Mouse (Mus musculus) testis, postnatal 14 days (tissue): ENCODE results near the gene Cdip1.
"Not testable (repeated sequence)": the region's sequence is repeated elsewhere in the genome, so short reads cannot be mapped to it uniquely, and the experiment has no call there.

Source experiments
- DNase-seq: peaks from one replicate; pipeline ENCODE4 v3.0.0; 2021; ENCODE audit warnings: low spot score

The Cdip1 gene

DNA sequence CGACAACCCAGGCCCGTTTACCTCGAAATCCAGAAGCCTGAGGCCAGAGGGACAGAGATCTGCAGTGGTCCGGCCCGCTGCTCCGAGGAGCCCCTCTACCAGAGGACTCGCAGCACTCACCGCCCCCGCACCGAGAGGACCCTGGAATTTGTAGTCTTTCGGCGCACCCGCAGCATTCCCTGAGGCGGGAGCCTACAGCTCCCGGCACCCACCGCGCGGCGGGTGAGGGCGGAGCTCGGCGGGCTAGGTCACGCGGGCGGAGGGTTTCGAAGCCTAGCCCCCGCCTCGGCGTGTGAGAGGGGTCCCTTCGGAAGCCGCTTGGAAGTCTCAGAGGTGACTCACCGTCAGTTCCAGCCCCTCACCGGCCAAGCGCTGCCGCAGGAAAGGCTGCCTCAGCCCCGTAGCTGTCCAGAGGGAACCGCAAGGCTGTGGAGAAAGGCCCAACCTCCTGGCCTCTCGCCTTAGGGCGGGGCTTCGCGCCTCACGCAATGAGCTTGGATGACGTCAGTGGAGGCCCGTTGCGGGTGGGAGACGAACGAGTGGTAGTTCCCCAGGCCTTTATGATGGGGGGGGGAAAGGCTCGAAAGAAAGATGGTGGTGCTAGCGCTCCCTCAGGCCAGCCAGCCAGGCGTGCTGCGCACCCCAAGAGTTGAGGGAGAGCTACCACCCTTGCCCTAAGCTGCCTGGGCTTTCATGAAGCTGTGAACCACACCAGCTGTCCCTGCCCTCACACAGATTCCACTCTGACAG is at the start of gene Cdip1:
Cdip1 (minus strand) TSS at position 483 of the 750 bp plus-strand sequence.
- peak; percentile 94 for DNase-seq

DNA sequence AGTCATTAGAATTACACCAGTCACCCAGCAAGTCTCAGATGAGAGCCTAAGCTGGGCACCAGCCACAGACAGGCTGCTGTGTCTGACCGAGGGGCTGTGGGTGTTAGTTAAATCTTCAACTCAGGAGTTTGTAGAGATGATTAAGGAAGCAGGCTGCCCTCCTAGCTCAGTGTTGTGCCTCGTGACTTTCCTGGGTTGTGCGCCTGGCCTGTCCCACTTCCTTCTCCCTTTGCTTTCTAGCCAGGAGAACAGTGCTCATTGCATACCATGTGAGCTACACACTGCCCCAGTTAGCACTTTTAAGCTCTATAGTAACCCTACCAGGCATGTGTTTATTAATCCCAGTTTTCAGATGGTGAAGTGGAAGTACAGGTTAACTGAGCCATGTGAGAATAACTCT is 49.5 kb upstream of the Cdip1 start:
- no peak for DNase-seq

DNA sequence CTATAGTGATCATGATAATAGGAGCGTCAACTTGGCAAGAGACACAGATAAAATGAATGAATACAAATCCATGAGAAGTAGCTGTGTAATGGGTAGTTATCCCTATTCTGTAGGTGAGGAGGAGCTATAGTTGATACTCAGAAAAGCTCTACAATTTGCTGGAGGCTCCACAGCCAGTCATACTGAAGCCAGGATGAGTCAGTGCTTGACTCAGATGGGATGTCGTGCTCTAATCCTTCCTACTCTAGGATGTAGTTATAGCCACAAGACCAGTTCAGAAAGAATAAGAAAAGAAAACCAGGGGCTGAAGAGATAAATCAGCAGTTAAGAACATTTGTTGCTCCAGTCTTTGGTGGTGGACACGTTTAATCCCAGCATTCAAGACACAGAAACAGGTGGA is 47.5 kb upstream of the Cdip1 start:
- DNase-seq = no peak

DNA sequence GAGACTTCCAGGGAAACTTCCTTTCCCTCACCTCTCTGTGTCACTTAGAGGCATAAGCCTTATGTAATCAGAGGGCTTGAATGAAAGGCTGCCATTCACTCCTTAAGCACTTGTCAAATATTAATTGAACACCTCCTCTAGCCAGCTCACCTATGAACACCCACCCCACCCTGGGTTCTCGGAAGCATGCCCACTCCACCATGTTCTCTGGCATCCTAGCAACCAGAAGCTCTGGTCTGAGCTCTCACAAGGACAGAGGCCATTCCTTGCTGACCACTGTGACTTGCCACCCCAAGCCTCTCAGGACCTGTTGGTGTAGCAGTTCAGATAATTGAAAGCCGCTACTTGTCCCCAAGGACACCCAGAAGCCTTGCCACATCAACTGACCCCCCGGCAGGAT is 45.1 kb upstream of the Cdip1 start, which contains the start of gene 4930562C15Rik:
4930562C15Rik (plus strand) TSS at position 226 of the 400 bp plus-strand sequence.
- DNase-seq = no peak

DNA sequence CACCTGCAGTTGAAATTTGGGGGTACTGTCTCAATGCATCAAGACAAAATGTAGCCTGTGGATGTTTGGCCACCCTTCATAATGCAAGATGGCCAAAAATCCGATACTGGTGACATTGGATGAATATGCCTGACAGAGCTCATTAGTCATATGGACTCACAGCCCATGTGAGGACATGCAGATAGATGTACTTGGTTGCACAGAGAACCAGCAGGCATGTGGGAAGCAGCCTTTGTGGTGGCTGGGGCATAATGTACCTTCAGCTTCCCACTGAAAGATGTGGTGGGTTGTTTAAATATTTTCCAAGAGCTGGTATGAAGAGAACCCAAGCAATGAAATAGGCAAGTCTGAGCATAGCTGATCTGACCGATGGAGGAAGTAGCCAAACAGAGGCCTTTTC is 43.8 kb upstream of the Cdip1 start:
- DNase-seq = no peak

DNA sequence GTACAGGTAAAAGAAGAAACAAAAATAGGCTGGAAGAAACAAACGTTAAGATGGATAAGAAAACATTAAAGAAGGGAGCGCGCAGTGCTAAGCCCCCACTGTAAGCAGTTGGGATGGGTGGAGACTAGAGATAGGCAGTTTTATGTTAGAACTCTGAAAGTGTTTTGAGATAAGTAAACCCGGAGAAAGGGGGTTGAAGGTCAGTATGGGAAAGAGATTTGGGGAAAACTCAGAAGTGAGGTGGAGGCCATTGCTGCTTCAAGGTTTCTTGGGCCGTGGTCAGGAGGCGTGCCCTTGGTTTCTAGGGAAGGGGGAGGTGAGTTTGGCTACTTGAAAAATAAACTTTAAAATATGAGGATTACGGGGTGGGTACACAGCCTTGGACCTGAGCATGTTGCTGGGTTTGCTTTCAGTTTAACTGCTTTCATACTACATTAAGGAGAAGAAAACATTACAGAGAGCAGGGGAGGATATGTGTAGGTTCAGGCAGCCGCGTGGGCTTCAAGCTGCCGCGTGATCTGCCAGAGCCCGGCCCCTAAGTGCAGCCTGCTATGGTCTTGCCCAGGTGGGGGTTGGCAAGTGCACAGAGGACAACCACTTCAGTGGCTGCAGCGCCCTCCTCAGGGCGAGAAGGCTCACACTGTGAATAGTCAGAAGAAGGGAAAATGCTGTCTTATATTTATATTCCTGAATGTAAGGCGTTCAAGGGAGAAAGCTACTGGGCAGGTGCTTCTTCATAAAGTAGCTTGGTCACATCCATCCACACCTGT is 41.7 kb upstream of the Cdip1 start:
- no peak for DNase-seq

DNA sequence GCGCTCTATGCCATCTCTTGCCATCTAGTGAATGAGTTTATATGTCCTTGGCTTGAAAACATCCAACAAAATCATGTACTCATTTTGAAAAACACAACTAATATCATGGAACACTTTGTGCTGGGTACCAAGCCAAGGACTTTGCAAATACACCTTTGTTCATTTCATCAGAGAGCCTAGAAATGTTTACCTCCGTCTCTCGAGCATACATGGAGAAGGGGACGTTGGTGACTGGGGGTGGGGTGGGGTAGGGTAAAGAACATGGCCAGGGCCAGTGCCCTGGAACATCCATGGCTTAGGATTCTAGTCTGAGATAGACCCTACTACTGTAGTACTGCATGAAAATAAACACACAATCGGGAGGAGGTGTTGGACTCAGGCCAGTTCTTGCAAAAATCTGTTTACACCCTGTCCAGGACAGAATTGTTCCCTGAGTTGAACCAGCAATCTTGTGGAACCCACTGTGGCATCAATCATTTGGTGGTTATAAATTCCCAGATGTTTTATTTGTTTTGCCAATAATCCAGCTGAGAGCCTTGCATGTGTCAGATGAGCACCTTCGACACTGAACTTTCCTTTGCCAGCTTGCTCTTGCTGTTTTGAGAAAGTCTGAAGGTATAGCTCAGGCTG is 39.3 kb upstream of the Cdip1 start:
- no peak for DNase-seq

DNA sequence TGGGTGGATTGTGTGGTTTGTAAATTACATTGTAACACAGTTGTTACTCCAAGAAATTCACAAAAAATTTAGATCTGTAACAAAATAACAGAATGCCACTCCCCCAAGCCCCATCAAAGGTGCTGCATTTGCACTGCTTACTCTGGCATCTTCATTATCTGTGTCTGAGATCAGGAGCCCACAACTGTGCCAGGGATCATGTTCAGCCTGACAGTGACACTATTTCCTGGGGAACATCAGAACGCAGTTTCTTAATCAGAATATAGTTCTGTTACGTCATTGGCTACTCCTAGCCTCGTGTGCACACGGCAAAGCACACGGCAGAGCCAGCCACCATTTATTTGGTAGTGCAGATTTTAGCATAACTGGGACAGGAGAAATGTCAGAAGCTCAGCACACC is 37.5 kb upstream of the Cdip1 start:
- no peak for DNase-seq

DNA sequence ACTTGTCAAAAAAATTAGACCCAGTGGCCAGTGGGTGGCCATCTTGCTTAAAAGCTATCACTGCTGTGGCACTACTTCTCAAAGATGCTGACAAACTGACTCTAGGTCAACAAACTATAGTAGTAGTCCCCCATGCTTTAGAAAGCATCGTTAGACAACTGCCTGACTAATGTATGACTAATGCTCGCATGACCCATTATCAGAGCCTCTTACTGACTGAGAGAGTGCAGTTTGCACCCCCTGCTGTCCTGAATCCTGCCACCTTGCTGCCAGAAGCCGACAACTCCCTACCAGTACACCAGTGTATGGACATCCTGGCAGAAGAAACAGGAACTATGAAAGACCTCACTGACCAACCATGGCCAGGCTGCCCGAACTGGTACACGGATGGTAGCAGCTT is 34.4 kb upstream of the Cdip1 start:
- DNase-seq = not testable (repeated sequence)

DNA sequence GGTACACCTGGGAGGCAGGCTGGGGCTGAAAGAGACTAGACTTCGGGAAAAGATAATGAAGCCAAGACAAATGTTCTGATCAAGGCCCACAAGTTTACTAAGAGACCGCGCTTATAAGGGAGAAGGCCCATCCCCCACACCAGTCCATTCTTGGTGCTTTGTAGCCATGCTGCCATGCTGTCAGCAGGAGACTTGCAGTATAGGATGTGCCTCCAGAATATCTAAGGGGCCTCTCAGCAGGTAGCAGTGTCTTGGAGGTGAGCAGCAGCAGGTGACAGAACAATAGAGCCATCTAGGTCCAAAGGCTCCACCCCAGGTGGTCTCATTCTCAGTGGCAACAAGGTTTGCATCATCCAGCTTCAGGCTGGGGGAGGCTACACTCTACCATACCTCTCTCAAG is 28.3 kb upstream of the Cdip1 start:
- DNase-seq = no peak

DNA sequence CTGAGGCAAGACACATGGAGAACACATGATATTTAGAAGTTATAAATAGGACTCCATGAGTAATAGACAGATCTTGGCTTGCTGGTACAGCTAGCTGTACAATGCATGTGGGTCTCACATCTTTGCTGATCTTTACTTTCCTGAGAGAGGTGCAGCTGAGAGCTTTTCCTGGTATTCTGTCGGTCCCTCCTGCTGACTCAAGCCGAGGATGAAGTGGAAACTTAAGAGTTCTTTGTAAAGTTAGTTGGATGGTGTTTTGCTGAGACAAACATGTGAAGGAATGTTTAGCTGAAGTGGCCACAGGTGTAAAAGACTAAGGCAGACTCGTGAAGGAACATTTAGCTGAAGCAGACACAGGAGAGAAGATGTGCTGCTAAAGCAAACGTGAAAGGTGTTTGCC is 6.5 kb upstream of the Cdip1 start:
- DNase-seq = no peak

DNA sequence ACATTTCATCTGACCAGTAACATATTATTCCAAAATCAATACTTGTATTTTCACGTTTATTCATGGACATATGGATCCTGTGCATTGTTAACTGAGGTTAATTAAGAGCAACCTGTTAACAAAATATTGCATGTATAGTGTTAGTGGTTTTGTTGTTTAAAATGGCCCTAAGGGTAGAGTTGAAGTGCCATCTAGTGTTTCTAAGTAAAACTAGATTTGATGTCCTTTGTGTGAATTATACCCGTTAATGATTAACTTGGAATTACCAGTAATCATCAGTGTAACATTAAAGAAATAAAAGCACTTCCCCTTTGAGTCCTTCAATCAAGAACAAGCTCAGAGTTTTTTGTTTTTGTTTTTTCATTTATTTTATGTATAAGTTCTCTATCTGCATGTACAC is 1.2 kb upstream of the Cdip1 start:
- no peak for DNase-seq

DNA sequence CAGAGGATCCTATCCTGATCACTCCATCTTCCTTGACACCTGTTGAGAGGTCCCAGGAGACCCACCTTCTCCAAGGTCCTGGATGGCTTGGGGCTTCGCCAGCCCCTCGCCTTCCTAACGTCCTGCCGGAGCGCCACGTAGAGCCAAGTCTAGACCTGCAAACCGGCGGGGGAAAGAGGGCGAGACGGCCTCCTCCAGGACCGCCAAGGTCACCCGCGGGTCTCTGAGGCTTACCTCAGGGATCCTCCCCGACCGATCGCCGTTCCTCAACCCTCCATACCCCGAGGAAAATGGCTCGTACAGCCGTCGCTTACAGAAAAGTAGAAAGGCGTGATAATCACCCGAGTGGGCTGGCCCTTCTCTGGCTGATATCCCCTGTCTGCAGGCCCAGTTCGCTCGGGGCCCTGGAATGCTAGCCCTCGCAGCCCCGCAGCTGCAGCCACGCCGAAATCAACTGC is 752 bp downstream of the Cdip1 start:
- peak; percentile 58 for DNase-seq

DNA sequence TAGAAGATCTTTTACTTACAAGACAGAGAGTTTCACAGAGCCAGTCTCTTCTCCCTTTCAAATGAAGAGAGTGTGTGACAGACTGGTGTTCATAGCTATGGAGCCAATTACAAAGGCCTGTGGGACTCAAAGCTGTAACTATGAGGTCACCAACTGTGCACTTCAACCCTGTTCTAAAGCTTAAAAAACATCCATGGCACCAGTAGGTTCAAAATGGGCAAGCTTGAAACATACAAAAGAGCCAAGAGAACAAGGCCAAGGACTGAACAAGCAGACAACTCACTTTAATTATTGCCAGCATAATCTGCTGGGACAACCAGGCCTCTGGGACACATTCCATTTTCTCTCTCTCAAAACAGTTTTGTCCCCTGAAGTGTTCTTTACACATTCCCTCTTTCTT is 1.9 kb downstream of the Cdip1 start:
- DNase-seq = no peak

DNA sequence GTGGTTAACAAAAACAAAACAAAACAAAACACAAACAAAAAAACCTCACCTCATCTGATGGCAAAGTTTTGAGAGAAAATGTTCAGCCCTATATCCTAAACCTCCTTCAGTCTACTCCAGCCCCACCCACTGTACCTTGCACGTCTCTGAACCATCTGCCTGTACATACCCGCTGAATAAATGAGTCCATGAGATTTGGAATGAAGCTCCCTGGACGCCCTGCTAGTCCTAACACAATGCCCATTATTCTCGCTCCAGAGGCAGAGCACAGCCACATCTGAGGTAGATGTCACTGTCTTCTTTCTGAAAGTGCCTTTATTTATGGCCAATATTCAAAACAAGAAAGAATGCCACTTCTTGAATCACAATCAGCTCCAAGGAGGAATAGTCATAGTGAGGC is 4.4 kb downstream of the Cdip1 start:
- no peak for DNase-seq

DNA sequence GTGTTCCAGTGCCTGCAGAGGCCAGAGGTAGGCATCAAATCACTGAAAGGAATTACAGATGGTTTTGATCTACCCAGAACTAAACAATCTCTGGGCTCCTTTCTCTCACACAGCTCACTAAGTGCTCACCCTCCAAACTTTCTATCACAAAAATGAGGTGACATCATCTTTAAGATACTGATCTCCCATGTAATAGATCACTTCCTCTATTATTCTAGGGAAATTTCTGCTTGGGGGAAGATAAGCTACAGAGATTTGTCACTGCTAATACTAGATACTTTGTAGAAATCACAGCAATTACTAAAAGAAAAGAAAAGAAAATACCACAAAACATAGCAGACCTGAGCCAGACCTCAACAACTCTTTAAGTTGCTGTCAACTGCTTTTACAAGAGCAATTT is 7.6 kb downstream of the Cdip1 start:
- DNase-seq = no peak

DNA sequence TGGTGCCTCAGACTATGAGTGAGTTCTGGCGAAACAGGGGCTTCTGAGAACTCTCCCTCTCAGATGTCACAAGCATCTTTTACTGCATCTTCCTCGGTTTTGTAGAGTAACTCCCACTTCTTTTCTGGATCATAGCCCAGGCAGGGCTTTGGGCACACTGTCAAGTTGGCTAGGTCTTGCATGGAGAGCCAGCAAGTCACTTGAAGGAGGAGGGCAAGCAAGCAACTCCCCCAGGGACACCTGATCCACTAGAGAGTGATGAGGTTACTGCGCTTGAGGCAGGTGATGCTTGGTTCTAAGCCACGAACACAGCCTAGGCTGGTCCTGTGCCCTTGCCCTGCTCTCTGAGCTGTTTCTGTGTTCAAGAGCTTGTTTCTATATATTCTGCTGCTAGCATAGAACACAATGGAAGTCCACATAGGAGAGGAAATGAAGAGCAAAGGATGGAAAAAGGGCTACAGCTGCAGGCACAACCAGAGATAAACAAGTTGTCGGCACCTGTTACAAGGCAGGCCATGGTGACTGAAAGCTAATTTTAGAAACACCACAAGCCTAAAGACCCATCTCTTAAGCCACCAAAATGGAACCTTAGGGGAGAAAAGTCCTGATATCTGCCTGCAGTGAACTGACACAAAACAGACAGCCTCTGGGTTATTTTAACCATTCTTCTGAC is 8.4 kb downstream of the Cdip1 start:
- peak; percentile 76 for DNase-seq

DNA sequence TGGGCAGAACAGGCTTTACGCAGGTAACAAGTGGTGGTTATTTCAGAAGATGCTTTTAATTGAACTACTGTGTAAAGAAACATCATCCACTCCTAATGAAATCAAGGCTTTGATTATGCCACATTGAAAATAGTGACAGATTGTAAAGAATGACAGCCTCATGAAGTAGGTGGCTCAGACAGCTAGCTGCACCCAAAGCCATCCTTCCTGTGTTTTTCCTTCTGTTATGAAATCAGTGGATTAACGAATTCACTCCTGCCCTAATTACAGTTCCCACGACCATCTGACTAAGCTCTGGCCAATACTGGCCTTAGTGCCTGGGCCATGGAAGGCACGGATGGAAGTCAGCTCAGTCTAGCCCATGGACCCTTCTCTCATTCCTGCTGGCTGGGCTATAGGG is 11.2 kb downstream of the Cdip1 start:
- no peak for DNase-seq

DNA sequence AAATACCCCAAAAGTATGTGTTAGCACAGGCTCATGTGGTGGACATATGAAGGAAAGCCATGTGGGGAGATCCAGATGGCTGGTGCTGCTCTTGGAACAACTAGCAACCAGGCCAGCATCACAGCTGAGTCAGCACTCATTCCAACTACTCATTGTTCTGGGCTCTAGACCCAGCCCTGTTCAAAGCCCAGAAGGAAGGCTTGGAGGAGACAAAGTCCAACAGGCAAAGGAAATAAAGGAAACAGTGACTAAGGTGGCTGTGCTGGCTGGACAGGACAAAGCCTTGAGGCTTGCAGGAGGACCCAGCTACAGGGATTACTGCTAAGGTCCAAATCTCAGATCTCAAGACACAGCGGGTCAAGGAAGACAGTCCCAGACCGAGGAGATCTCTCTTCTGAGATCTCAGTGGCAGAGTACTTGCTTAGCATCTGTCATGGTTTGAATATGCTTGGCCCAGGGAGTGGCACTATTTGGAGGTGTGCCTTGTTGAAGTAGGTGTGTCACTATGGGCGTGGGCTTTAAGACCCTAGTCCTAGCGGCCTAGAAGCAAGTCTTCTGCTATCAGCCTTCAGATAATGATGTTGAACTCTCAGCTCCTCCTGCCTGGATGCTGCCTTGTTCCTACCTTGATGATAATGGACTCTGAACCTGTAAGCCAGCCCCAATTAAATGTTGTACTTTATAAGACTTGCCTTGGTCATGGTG is 12.0 kb downstream of the Cdip1 start:
- DNase-seq = no peak

DNA sequence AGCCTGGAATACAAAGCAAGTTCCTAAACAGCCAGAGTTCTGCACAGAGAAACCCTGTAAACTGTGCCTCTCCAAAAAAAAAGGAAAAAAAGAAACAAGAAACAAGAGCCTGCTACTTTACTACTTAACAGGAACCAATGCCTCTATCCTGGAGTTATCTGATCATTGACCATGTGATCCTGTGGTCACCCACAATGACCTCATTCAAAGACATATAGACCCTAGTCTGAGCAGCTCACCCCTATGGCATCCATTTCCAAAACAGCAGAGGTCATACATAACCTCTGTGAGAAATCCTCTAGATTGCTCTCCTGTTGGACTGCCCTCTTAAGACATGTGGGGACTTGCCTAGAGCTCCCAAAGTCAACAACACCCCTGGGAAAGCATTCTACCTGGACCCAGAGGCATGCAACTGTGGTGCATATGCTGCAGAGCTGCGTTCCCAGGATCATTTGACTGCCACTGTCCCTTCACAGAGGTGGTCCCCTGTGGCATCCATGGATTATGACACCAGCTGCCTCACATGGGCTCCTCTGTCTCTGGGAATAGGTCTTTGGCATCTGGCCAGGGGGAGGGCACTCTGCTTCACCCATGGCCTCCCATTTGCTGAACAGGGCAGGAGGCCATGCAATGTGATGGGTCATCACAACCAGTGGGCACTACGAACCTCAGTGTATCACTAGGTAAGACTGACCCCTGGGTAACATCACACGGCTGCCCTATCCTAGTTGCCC is 12.8 kb downstream of the Cdip1 start:
- no peak for DNase-seq
